Mouse (Mus musculus) hematopoietic stem cell, adult 5-6 weeks (primary cell): ENCODE measurements around the gene Hc. TPM values are rescaled to one million over a fixed set of nuclear protein-coding genes. Genes with fewer than 3 reads are reported as not detected.

Experiments used
- ATAC-seq, 2 experiments: fragments of 125-278 bp in 1 of 2; replicated peaks in 1 of 2; 2 replicates each; pipeline ENCODE4 v1.8.0; 2016 to 2017; ENCODE audit warnings: inconsistent platforms in 2 of 2, mild to moderate bottlenecking in 2 of 2, moderate number of reproducible peaks in 2 of 2, low read depth in 1 of 2, moderate TSS enrichment in 1 of 2; ENCODE audit not compliant: low FRiP score in 2 of 2, poor library complexity in 2 of 2, severe bottlenecking in 2 of 2, insufficient read depth in 1 of 2, low TSS enrichment in 1 of 2
- total RNA-seq: library from RNA; stranded (forward); fragments of 172-1452, 232-1000 nt; gene quantifications from 2 replicates; pipeline ENCODE4 v1.2.3, GENCODE M21; 2017

Gene Hc
- total RNA-seq, 1 experiment from 2014 or later = not detected

- ATAC-seq = no peak
Measured at GRCm38 (mm10) chr2:34951469-34951868, 109.8 kb downstream of the Hc start.

GRCm38 (mm10) chr2:34948622-34949021 is 112.6 kb downstream of the Hc start:
- no peak for ATAC-seq

- ATAC-seq = 0 out of 4 replicates have a peak, but pooled peaks of 1 of the 2 experiments have one; percentile 18
Measured at GRCm38 (mm10) chr2:34946046-34946445, 115.2 kb downstream of the Hc start.

GRCm38 (mm10) chr2:34945580-34945979 is 115.7 kb downstream of the Hc start:
- no peak for ATAC-seq

GRCm38 (mm10) chr2:34944761-34945160 is 116.5 kb downstream of the Hc start:
- peak; percentile 73 to 78 for ATAC-seq

GRCm38 (mm10) chr2:34943556-34944120 is 117.6 kb downstream of the Hc start:
- no peak for ATAC-seq

GRCm38 (mm10) chr2:34941061-34941675 is 120.1 kb downstream of the Hc start:
- ATAC-seq = no peak

GRCm38 (mm10) chr2:34940246-34940645 is 121.0 kb downstream of the Hc start:
- ATAC-seq = no peak

GRCm38 (mm10) chr2:34938269-34939208 is 122.7 kb downstream of the Hc start:
- peak; percentile 81 to 83 for ATAC-seq

GRCm38 (mm10) chr2:34937460-34937859 is 123.8 kb downstream of the Hc start:
- ATAC-seq = peak in 1 of 2 experiments; percentile 63; a peak in 1 of 4 replicates

Other genes starting within 250 kb of the Hc start
- gene Fbxw2, start 235.1 kb downstream of the Hc start, total RNA-seq = 76.7 and 81.1 TPM in 2 replicates
- gene Gm34653, start 228.4 kb downstream of the Hc start, total RNA-seq = not detected in 2 replicates
- not detected in 2 replicates for gene Cutal, start 187.0 kb downstream of the Hc start, total RNA-seq
- gene Psmd5, start 186.5 kb downstream of the Hc start, total RNA-seq = 27.8 and 54.6 TPM in 2 replicates
- 5.7 and 10.0 TPM in 2 replicates for gene Phf19, start 147.4 kb downstream of the Hc start, total RNA-seq
- gene Traf1, start 99.7 kb downstream of the Hc start, total RNA-seq = 6.3 and 11.3 TPM in 2 replicates
- 1.1 and 2.3 TPM in 2 replicates for gene AI182371, start 40.1 kb upstream of the Hc start, total RNA-seq
- gene Cntrl, start 48.1 kb upstream of the Hc start, total RNA-seq = 141 and 159 TPM in 2 replicates
- gene Rab14, start 139.7 kb upstream of the Hc start, total RNA-seq = 117 and 158 TPM in 2 replicates
- gene Gsn, start 194.9 kb upstream of the Hc start, total RNA-seq = 19.8 and 34.2 TPM in 2 replicates